8 mouse cellular contexts compared by ENCODE assay signal in the genomic region with DNA sequence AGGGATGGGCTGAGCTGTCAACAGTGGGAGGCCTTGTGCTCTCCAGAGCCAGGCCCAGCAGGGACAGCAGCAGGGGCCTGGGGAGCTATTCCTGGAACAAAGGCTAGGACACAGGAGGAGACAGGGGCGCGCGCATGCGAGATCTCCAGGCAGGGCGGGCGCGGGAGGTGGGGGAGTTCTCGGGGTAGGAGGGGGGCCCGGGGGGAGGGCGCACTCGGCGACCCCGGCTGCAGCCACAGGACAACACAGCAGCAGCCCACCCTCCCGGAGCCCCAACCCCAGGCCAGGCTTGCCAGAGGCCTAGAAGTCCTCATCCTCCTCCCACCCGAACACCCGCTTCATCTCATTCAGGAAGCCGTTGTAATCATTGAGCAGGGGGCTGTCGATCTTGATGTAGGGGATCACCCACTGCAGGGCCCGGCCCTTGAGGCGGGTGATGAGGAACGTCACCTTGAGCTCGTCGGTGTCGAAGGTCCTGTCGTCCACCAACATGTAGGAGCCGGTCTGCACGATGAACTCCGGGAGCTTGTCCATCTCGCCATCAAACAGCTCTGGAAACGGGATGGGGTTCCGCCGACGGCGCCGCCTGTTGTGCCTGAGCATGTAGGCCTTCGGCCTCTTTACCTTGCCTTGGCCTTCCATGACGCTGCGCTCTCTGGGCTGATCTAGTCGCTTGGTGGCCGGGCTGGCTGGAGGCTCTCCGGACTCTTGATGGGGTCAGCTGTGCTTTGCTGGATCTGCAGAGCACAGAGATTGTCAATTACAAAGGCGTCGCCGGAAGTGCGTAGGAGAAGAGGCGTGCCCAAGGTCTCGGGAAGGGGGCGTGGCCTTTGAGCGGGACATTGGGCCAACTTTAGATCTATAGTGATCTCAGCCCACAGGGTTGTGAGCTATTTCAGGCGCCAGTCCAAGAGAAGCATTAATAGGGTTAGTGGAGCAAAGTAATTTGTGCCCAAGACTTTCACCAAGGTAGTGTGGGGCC. TPM values are rescaled to one million over a fixed set of nuclear protein-coding genes. Genes with fewer than 3 reads are reported as not detected.
DNase-seq lines count a peak whose midpoint lies in the region; ATAC-seq lines count a peak whose summit lies in the region.
"Not testable (repeated sequence)": the region's sequence is repeated elsewhere in the genome, so short reads cannot be mapped to it uniquely, and the experiment has no call there.

Gene Rtl8a (minus strand): TSS at position 703 of the 982 bp plus-strand sequence.

- WGBS in forebrain, embryonic 12.5 days, result 17% methylated on average over 13 of the region's 50 CpGs
- 26% methylated on average over 11 of the region's 50 CpGs for WGBS in heart, embryonic 16.5 days
- WGBS in liver, embryonic 13.5 days (ENCODE audit: insufficient replicate concordance), result 7% methylated on average over 11 of the region's 50 CpGs
- 18% methylated on average over 10 of the region's 50 CpGs for WGBS in stomach, embryonic 14.5 days

- H3K4me1 ChIP-seq in forebrain, embryonic 12.5 days; heart, embryonic 16.5 days (ENCODE audit: control insufficient read depth, insufficient read depth, low read length); liver, embryonic 13.5 days (replicated peaks); stomach, embryonic 14.5 days (ENCODE audit: control insufficient read depth, insufficient read depth, low read length): not testable (repeated sequence)

- not testable (repeated sequence) for H3K27ac ChIP-seq in forebrain, embryonic 12.5 days; liver, embryonic 13.5 days; stomach, embryonic 14.5 days (ENCODE audit: low read length)
- H3K27ac ChIP-seq in heart, embryonic 16.5 days (ENCODE audit: low read length), result peak within 1 kb of the TSS; percentile 85

- H3K36me3 ChIP-seq in forebrain, embryonic 12.5 days (replicated peaks); heart, embryonic 16.5 days (ENCODE audit: control insufficient read depth, insufficient read depth); liver, embryonic 13.5 days; stomach, embryonic 14.5 days (ENCODE audit: control insufficient read depth, insufficient read depth, low read length): not testable (repeated sequence)

- DNase-seq in CD4-positive, CD25-positive, alpha-beta regulatory T cell, adult 2 months (ENCODE audit: low read depth, low spot score), result peak; percentile 87
- DNase-seq in c-Kit-positive CD71-positive TER-119-negative erythroid progenitor cells, embryonic 14.5 days (ENCODE audit: low read depth), result peak; percentile 35
- DNase-seq in kidney, postnatal 25 days, result peak; percentile 89
- DNase-seq in liver, embryonic 13.5 days, result peak; percentile 36
- DNase-seq in natural killer cell, adult 2 months (ENCODE audit: low spot score in 2 of 2), result peak; percentile 66 to 69

- peak; percentile 95 for ATAC-seq in forebrain, embryonic 12.5 days (ENCODE audit: low FRiP score)
- ATAC-seq in heart, embryonic 16.5 days (replicated peaks; ENCODE audit: extremely low read depth, insufficient read depth, low FRiP score), result peak; percentile 93
- peak; percentile 69 for ATAC-seq in liver, embryonic 13.5 days (ENCODE audit: low read depth)
- ATAC-seq in stomach, embryonic 14.5 days (ENCODE audit: insufficient number of reproducible peaks, insufficient read depth, low FRiP score, low read depth), result peak; percentile 93

- not testable (repeated sequence) for H3K27me3 ChIP-seq in forebrain, embryonic 12.5 days; heart, embryonic 16.5 days (ENCODE audit: control insufficient read depth, insufficient read depth, low read length); liver, embryonic 13.5 days; stomach, embryonic 14.5 days (ENCODE audit: control insufficient read depth, insufficient read depth, low read length)

- not testable (repeated sequence) for H3K9me3 ChIP-seq in forebrain, embryonic 12.5 days; heart, embryonic 16.5 days (replicated peaks; ENCODE audit: control insufficient read depth, low read length); liver, embryonic 13.5 days (replicated peaks); stomach, embryonic 14.5 days (ENCODE audit: control insufficient read depth, low read depth, low read length)

- peak within 1 kb of the TSS; percentile 33 for H3K4me3 ChIP-seq in forebrain, embryonic 12.5 days (replicated peaks)
- H3K4me3 ChIP-seq in heart, embryonic 16.5 days (ENCODE audit: low read length), result peak within 1 kb of the TSS; percentile 37
- H3K4me3 ChIP-seq in liver, embryonic 13.5 days (replicated peaks), result peak within 1 kb of the TSS; percentile 32
- H3K4me3 ChIP-seq in stomach, embryonic 14.5 days (ENCODE audit: low read depth, low read length), result peak within 1 kb of the TSS; percentile 20

- H3K4me2 ChIP-seq in forebrain, embryonic 12.5 days, result peak within 1 kb of the TSS; percentile 44
- H3K4me2 ChIP-seq in heart, embryonic 16.5 days (ENCODE audit: low read depth, low read length), result peak within 1 kb of the TSS; percentile 52
- H3K4me2 ChIP-seq in liver, embryonic 13.5 days, result peak within 1 kb of the TSS; percentile 44
- H3K4me2 ChIP-seq in stomach, embryonic 14.5 days (replicated peaks; ENCODE audit: low read depth, low read length), result peak within 1 kb of the TSS; percentile 20; the same call in 1 of the 2 replicates

- H3K9ac ChIP-seq in forebrain, embryonic 12.5 days; liver, embryonic 13.5 days; stomach, embryonic 14.5 days (replicated peaks; ENCODE audit: low read depth, low read length): not testable (repeated sequence)
- H3K9ac ChIP-seq in heart, embryonic 16.5 days (ENCODE audit: low read length), result peak within 1 kb of the TSS; percentile 20; the same call in 1 of the 2 replicates

RNA-seq across cellular contexts. Expression of gene Rtl8a, which starts in this region (rescaled TPM):
- 91.9 and 99.0 TPM in 2 replicates for polyA plus RNA-seq in forebrain, embryonic 12.5 days (2016; fragmentation: Nextera tagmentation; extraction: Ambion mirVana)
- polyA plus RNA-seq in heart, embryonic 16.5 days (2015; fragmentation: Nextera tagmentation; extraction: Ambion mirVana), result 99.3 and 105 TPM in 2 replicates
- polyA plus RNA-seq in liver, embryonic 13.5 days (2015; fragmentation: Nextera tagmentation; extraction: Ambion mirVana), result 6.5 and 6.6 TPM in 2 replicates
- 61.0 and 69.6 TPM in 2 replicates for polyA plus RNA-seq in stomach, embryonic 14.5 days (2014; fragmentation: Nextera tagmentation; extraction: Ambion mirVana)

Comparison
In these comparisons a context has a peak if more than half of its experiments do, and no peak if none do; other contexts are left out.
1. DNase-seq: peak in every context shown above with its lines; median percentile 89 in kidney, postnatal 25 days; 87 in CD4-positive, CD25-positive, alpha-beta regulatory T cell, adult 2 months; 68 in natural killer cell, adult 2 months; 36 in liver, embryonic 13.5 days; 35 in c-Kit-positive CD71-positive TER-119-negative erythroid progenitor cells, embryonic 14.5 days.